Mouse (Mus musculus) urinary bladder, adult 18-20 months (tissue): ENCODE data around the gene Mob1a.

Experiments used
- DNase-seq, 2 experiments: peaks; one replicate each; pipeline ENCODE4 v3.0.0; 2022; ENCODE audit warnings: low spot score in 2 of 2, mixed read lengths in 2 of 2

Gene Mob1a

GRCm38 (mm10) chr6:83325525-83326393, at the start of gene Mob1a, which contains the start of gene Mthfd2:
Mob1a (plus strand) TSS chr6:83326016.
Mthfd2 (minus strand) TSS chr6:83325908.
- DNase-seq, result peak; percentile 92 to 94

GRCm38 (mm10) chr6:83277151-83277550, 48.7 kb upstream of the Mob1a start:
- no peak for DNase-seq

- no peak for DNase-seq
Measured at GRCm38 (mm10) chr6:83278881-83279280, 46.9 kb upstream of the Mob1a start.

GRCm38 (mm10) chr6:83280256-83280955, 45.4 kb upstream of the Mob1a start:
- no peak for DNase-seq

- no peak for DNase-seq
Measured at GRCm38 (mm10) chr6:83300447-83301229, 25.2 kb upstream of the Mob1a start.

- no peak for DNase-seq
Measured at GRCm38 (mm10) chr6:83301294-83301693, 24.5 kb upstream of the Mob1a start.

- no peak for DNase-seq
Measured at GRCm38 (mm10) chr6:83302264-83302663, 23.6 kb upstream of the Mob1a start.

GRCm38 (mm10) chr6:83309017-83309416, 16.8 kb upstream of the Mob1a start:
- no peak for DNase-seq

- no peak for DNase-seq
Measured at GRCm38 (mm10) chr6:83311206-83311605, 14.6 kb upstream of the Mob1a start.

- no peak for DNase-seq
Measured at GRCm38 (mm10) chr6:83312021-83312420, 13.8 kb upstream of the Mob1a start.

GRCm38 (mm10) chr6:83312514-83312913, 13.3 kb upstream of the Mob1a start:
- no peak for DNase-seq

- no peak for DNase-seq
Measured at GRCm38 (mm10) chr6:83315293-83315692, 10.5 kb upstream of the Mob1a start.

GRCm38 (mm10) chr6:83316022-83316421, 9.8 kb upstream of the Mob1a start:
- DNase-seq, result no peak

GRCm38 (mm10) chr6:83317108-83317741, 8.6 kb upstream of the Mob1a start:
- peak; percentile 78 to 81 for DNase-seq

GRCm38 (mm10) chr6:83321927-83322326, 3.9 kb upstream of the Mob1a start:
- no peak for DNase-seq

GRCm38 (mm10) chr6:83322794-83323193, 3.0 kb upstream of the Mob1a start:
- no peak for DNase-seq

GRCm38 (mm10) chr6:83323652-83324419, 2.0 kb upstream of the Mob1a start:
- DNase-seq, result no peak

- no peak for DNase-seq
Measured at GRCm38 (mm10) chr6:83326394-83326736, 549 bp downstream of the Mob1a start.

GRCm38 (mm10) chr6:83326761-83327160, 945 bp downstream of the Mob1a start:
- no peak for DNase-seq

GRCm38 (mm10) chr6:83327591-83328190, 1.9 kb downstream of the Mob1a start:
- no peak for DNase-seq

- no peak for DNase-seq
Measured at GRCm38 (mm10) chr6:83341387-83341786, 15.6 kb downstream of the Mob1a start.
